Mouse (Mus musculus) heart, embryonic 14.5 days (tissue): ENCODE measurements at regions not wholly inside any gene's neighbourhood (a gene's known extent, or its start where the extent isn't known, plus 50 kb on each side); places are given as distances from the start of the nearest gene placed in this dataset.

Experiments used
- ATAC-seq: fragments of 200-750 bp; cut with Nextera tagmentation; 2 replicates; pipeline ENCODE4 v1.8.0; 2017; ENCODE audit warnings: low read depth, moderate TSS enrichment; ENCODE audit not compliant: insufficient number of reproducible peaks, insufficient read depth, low FRiP score
- H3K27ac ChIP-seq, 2 experiments: fragments of 200-500 bp in 1 of 2; fragments of 300-500 bp in 1 of 2; sonication (generic) in 1 of 2; replicated peaks in 1 of 2; 2 replicates each; pipeline ENCODE4 v1.5.1; 2012 to 2014; ENCODE audit warnings: low read depth in 2 of 2, low read length in 2 of 2, control low read depth in 1 of 2, mild to moderate bottlenecking in 1 of 2, mixed read lengths in 1 of 2; ENCODE audit not compliant: control insufficient read depth in 1 of 2, insufficient read depth in 1 of 2
- H3K27me3 ChIP-seq: fragments of 300-500 bp; sonication (generic); 2 replicates; pipeline ENCODE4 v1.6.1; 2014; ENCODE audit warnings: mild to moderate bottlenecking, low read length, control low read depth; ENCODE audit not compliant: control insufficient read depth, insufficient read depth
- H3K36me3 ChIP-seq: fragments of 300-500 bp; sonication (generic); 2 replicates; pipeline ENCODE4 v1.6.1; 2014; ENCODE audit warnings: mild to moderate bottlenecking, control low read depth, low read length, mixed read lengths; ENCODE audit not compliant: control insufficient read depth, insufficient read depth
- H3K4me1 ChIP-seq, 2 experiments: fragments of 200-500 bp in 1 of 2; fragments of 300-500 bp in 1 of 2; sonication (generic) in 1 of 2; 2 replicates each; pipeline ENCODE4 v1.6.1; 2012 to 2014; ENCODE audit warnings: low read length in 2 of 2, control low read depth in 1 of 2, mixed read lengths in 1 of 2; ENCODE audit not compliant: control insufficient read depth in 2 of 2, insufficient read depth in 2 of 2
- H3K4me2 ChIP-seq: fragments of 300-500 bp; sonication (generic); 2 replicates; pipeline ENCODE4 v1.6.1; 2014; ENCODE audit warnings: mild to moderate bottlenecking, low read length
- H3K4me3 ChIP-seq, 2 experiments: fragments of 200-500 bp in 1 of 2; fragments of 300-500 bp in 1 of 2; sonication (generic) in 1 of 2; 2 replicates each; pipeline ENCODE4 v1.5.1; 2012 to 2014; ENCODE audit warnings: low read length in 2 of 2, mild to moderate bottlenecking in 2 of 2, control low read depth in 1 of 2, low read depth in 1 of 2, moderate library complexity in 1 of 2; ENCODE audit not compliant: control insufficient read depth in 1 of 2, insufficient read depth in 1 of 2
- H3K9ac ChIP-seq: fragments of 300-500 bp; sonication (generic); 2 replicates; pipeline ENCODE4 v1.6.1; 2014; ENCODE audit warnings: mild to moderate bottlenecking, low read length
- H3K9me3 ChIP-seq: fragments of 300-500 bp; sonication (generic); 2 replicates; pipeline ENCODE4 v1.6.1; 2016; ENCODE audit warnings: low read length, control low read depth; ENCODE audit not compliant: control insufficient read depth
- WGBS: fragments of 180-500 bp; shearing (Covaris S2); extraction: QIAGEN DNeasy Blood & Tissue Kit; methylation state at CpG from one replicate; pipeline ENCODE4 v1.1.7; 2014; 5-methylcytosine and 5-hydroxymethylcytosine counted together

DNA sequence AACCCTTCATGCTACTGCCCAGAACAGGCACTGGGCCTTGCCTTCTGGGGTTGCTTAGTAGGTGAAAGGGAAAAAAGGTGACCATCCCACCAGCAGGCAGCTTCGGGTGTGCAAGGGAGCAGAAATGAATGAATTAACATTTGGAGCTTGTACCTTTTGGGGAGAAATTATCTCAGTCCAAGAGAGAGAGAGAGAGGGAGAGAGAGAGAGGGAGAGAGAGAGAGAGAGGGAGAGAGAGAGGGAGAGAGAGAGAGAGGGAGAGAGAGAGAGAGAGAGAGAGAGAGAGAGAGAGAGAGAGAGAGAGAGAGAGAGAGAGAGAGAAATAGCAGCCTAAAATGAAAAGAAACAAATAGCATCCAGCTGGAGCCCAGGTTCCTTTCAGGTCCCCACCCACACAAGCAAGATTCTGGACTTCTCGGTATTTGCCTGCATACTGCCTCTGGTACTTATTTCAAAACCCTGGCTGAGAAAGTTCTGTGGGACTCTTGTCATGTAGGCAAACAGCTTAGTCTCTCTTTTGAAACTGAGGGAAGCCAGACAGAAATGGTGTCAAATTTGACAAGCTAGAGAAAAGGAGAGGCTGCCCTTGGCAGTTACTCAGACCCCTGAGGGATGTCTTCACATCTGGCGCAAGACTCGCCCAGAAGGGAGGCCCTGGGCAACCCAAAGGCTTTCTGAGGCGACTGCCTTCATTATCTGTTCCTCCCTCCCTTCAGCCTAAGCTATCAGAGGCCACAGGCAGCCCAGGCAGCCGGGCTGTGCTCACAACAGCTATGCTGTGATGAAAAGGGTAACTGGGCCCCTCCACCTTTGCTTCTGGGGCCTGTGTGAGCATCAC, 222.5 kb downstream of the Pik3r1 start:
- H3K36me3 ChIP-seq, result no peaks in the 10 kb centered on the region
- H3K4me1 ChIP-seq, result peaks cover 8 to 9% of the 10 kb centered on the region in 2 experiments
- no peak overlapping the region for H3K27ac ChIP-seq
- no peak overlapping the region for H3K9ac ChIP-seq
- ATAC-seq, result no peak
- no peak overlapping the region for H3K4me2 ChIP-seq
- WGBS, result 35% methylated on average over 6 of the region's 6 CpGs
- no peak overlapping the region for H3K4me3 ChIP-seq
- H3K27me3 ChIP-seq, result no peaks in the 10 kb centered on the region
- H3K9me3 ChIP-seq, result no peaks in the 10 kb centered on the region

- H3K9me3 ChIP-seq, result no peaks in the 10 kb centered on the region
- 0 out of 2 replicates have a peak overlapping the region, but pooled peaks have one; percentile 3 for H3K9ac ChIP-seq
- H3K36me3 ChIP-seq, result no peaks in the 10 kb centered on the region
- peak overlapping the region in 1 of 2 experiments; percentile 11; a peak in 1 of 4 replicates for H3K4me3 ChIP-seq
- WGBS, result 22% methylated on average over 14 of the region's 14 CpGs
- no peaks in the 10 kb centered on the region for H3K27me3 ChIP-seq
- peak overlapping the region; percentile 8 to 37; a peak in 1 of 4 replicates for H3K27ac ChIP-seq
- H3K4me1 ChIP-seq, result peaks cover 5 to 8% of the 10 kb centered on the region in 2 experiments
- ATAC-seq, result no peak; the same call in 1 of the 2 replicates
- H3K4me2 ChIP-seq, result peak overlapping the region; percentile 53
Measured at GRCm38 (mm10) chr13:101540391-101541191, 227.4 kb downstream of the Pik3r1 start.

- no peak for ATAC-seq
- no peak overlapping the region for H3K4me2 ChIP-seq
- H3K4me3 ChIP-seq, result no peak overlapping the region
- H3K9ac ChIP-seq, result no peak overlapping the region
- H3K36me3 ChIP-seq, result no peaks in the 10 kb centered on the region
- no peaks in the 10 kb centered on the region for H3K27me3 ChIP-seq
- H3K4me1 ChIP-seq, result peaks cover 8% of the 10 kb centered on the region in 2 experiments
- WGBS, result 61% methylated on average over 1 of the region's 1 CpGs
- no peak overlapping the region for H3K27ac ChIP-seq
- H3K9me3 ChIP-seq, result no peaks in the 10 kb centered on the region
Measured at GRCm38 (mm10) chr13:101538110-101538509, 229.9 kb downstream of the Pik3r1 start.

DNA sequence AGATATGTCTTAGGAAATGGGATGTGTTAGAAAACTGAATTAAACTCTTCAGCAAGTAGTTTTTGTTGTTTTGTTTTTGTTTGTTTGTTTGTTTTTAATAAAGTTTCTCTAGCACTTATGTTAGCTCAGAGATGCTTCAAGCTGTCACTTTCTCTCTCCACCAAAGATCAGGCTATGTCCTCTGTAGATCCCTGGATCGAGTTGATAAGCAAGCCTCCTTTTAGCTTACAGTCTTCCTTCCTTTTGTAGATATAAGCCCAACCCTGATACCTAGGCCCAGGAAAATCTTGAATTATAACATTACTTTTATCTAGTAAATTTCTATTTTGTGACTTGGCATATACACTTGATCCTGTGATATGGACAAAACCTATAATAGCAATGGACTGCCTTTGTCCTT, 232.0 kb downstream of the Pik3r1 start:
- WGBS, result 77% methylated on average over 1 of the region's 1 CpGs

GRCm38 (mm10) chr13:101535331-101535866, 232.6 kb downstream of the Pik3r1 start:
- H3K4me3 ChIP-seq, result no peak overlapping the region
- WGBS, result 82% methylated on average over 3 of the region's 3 CpGs
- H3K27ac ChIP-seq, result no peak overlapping the region
- H3K9me3 ChIP-seq, result no peaks in the 10 kb centered on the region
- H3K36me3 ChIP-seq, result no peaks in the 10 kb centered on the region
- H3K4me2 ChIP-seq, result no peak overlapping the region
- no peak for ATAC-seq
- peaks cover 2 to 3% of the 10 kb centered on the region in 2 experiments; a peak in 3 of 4 replicates for H3K4me1 ChIP-seq
- H3K27me3 ChIP-seq, result no peaks in the 10 kb centered on the region
- H3K9ac ChIP-seq, result no peak overlapping the region

More for the DNA sequence above, 232.0 kb downstream of the Pik3r1 start:
- no peak overlapping the region for H3K4me2 ChIP-seq
- no peaks in the 10 kb centered on the region for H3K9me3 ChIP-seq
- no peak overlapping the region for H3K4me3 ChIP-seq
- peaks cover 8% of the 10 kb centered on the region in 2 experiments for H3K4me1 ChIP-seq
- no peaks in the 10 kb centered on the region for H3K36me3 ChIP-seq
- H3K27me3 ChIP-seq, result no peaks in the 10 kb centered on the region
- no peak overlapping the region for H3K9ac ChIP-seq
- no peak overlapping the region for H3K27ac ChIP-seq
- no peak for ATAC-seq

GRCm38 (mm10) chr13:101534490-101534889, 233.5 kb downstream of the Pik3r1 start:
- Histone ChIP-seq H3K4me2 (no peak overlapping the region), H3K36me3 (no peaks in the 10 kb centered on the region), H3K9ac (no peak overlapping the region), H3K9me3 (no peaks in the 10 kb centered on the region), H3K27ac (no peak overlapping the region), H3K4me3 (no peak overlapping the region), H3K27me3 (no peaks in the 10 kb centered on the region), H3K4me1 (peaks cover 0 to 3% of the 10 kb centered on the region in 2 experiments; a peak in 2 of 4 replicates)
- WGBS, result 63% methylated on average over 6 of the region's 6 CpGs
- ATAC-seq, result no peak

- H3K9me3 ChIP-seq, result no peaks in the 10 kb centered on the region
- peaks cover 0 to 3% of the 10 kb centered on the region in 2 experiments; a peak in 2 of 4 replicates for H3K4me1 ChIP-seq
- H3K36me3 ChIP-seq, result no peaks in the 10 kb centered on the region
- WGBS, result 74% methylated on average over 4 of the region's 4 CpGs
- H3K4me2 ChIP-seq, result no peak overlapping the region
- H3K27me3 ChIP-seq, result no peaks in the 10 kb centered on the region
- no peak overlapping the region for H3K4me3 ChIP-seq
- H3K27ac ChIP-seq, result no peak overlapping the region
- ATAC-seq, result no peak
- no peak overlapping the region for H3K9ac ChIP-seq
Measured at GRCm38 (mm10) chr13:101532913-101533312, 235.1 kb downstream of the Pik3r1 start.
